Mouse (Mus musculus) embryo, embryonic 11.5 days (tissue): ENCODE measurements at regions not wholly inside any gene's neighbourhood (a gene's known extent, or its start where the extent isn't known, plus 50 kb on each side); places are given as distances from the start of the nearest gene placed in this dataset.

ENCODE experiments used
- DNase-seq: peaks from one replicate; pipeline ENCODE4 v3.0.0-alpha.2; 2012; ENCODE audit warnings: low read depth, low spot score

GRCm38 (mm10) chr2:148622216-148622615 is 50.2 kb upstream of the Nxt1 start:
- DNase-seq = no peak

GRCm38 (mm10) chr2:148611911-148612310 is 60.5 kb upstream of the Nxt1 start:
- DNase-seq = no peak

- DNase-seq = no peak
These were observed 66.9 kb upstream of the Nxt1 start for GRCm38 (mm10) chr2:148605425-148605930.

- no peak for DNase-seq
These were observed 68.5 kb upstream of the Nxt1 start for GRCm38 (mm10) chr2:148603951-148604350.

- no peak for DNase-seq
These were observed 69.1 kb upstream of the Nxt1 start for GRCm38 (mm10) chr2:148603315-148603714.

- DNase-seq = no peak
These were observed 72.9 kb upstream of the Nxt1 start for GRCm38 (mm10) chr2:148599498-148599897.

- no peak for DNase-seq
These were observed 75.4 kb upstream of the Nxt1 start for GRCm38 (mm10) chr2:148596966-148597365.

GRCm38 (mm10) chr2:148585721-148586335 is 86.6 kb upstream of the Nxt1 start:
- DNase-seq = no peak

GRCm38 (mm10) chr2:148582208-148582607 is 90.2 kb upstream of the Nxt1 start:
- no peak for DNase-seq

- DNase-seq = no peak
These were observed 90.7 kb upstream of the Nxt1 start for GRCm38 (mm10) chr2:148581666-148582065.

GRCm38 (mm10) chr2:148580286-148580966 is 92.0 kb upstream of the Nxt1 start:
- peak; percentile 20 for DNase-seq

- no peak for DNase-seq
These were observed 92.8 kb upstream of the Nxt1 start for GRCm38 (mm10) chr2:148579564-148579963.

GRCm38 (mm10) chr2:148579027-148579426 is 93.4 kb upstream of the Nxt1 start:
- DNase-seq = no peak

- no peak for DNase-seq
These were observed 94.2 kb upstream of the Nxt1 start for GRCm38 (mm10) chr2:148578176-148578575.

- DNase-seq = no peak
These were observed 97.0 kb upstream of the Nxt1 start for GRCm38 (mm10) chr2:148575433-148575832.

- DNase-seq = peak; percentile 30
These were observed 100.2 kb upstream of the Nxt1 start for GRCm38 (mm10) chr2:148572165-148572564.

- DNase-seq = no peak
These were observed 100.8 kb upstream of the Nxt1 start for GRCm38 (mm10) chr2:148571616-148572015.

- DNase-seq = no peak
These were observed 101.4 kb upstream of the Nxt1 start for GRCm38 (mm10) chr2:148571018-148571417.

GRCm38 (mm10) chr2:148567930-148568481 is 104.4 kb upstream of the Nxt1 start:
- DNase-seq = no peak

- no peak for DNase-seq
These were observed 109.0 kb upstream of the Nxt1 start for GRCm38 (mm10) chr2:148563390-148563789.

GRCm38 (mm10) chr2:148562041-148562440 is 110.4 kb upstream of the Nxt1 start:
- no peak for DNase-seq

- DNase-seq = no peak
These were observed 112.2 kb upstream of the Nxt1 start for GRCm38 (mm10) chr2:148560013-148560773.
